Mouse (Mus musculus): ENCODE data around the gene B230219D22Rik. TPM values are rescaled to one million over a fixed set of nuclear protein-coding genes. Genes with fewer than 3 reads are reported as not detected.

Gene B230219D22Rik
- polyA plus RNA-seq, 1 experiment from 2014 or later: 82.9 TPM

DNA sequence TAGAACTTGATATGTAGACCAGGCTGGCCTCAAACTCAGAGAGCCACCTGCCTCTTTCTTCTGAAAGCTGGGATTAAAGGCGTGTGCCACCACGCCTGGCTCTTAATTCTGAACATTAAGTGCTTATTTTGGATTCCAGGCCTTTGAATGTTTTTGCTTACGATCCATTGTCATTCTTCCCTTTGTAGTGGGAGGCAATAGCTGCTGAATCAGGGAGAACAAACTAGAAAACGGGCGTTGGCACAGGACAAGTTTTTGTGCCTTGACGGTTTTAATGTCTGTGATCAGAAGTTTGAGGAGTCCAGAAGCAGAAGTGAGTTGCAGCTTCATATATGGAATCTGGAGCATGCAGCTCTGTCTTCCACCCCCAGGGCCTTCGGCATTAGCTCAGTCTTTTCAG is 37.8 kb downstream of the B230219D22Rik start:
- Histone ChIP-seq H3K9ac (no peak overlapping the region), H3K9me3 (no peaks in the 10 kb centered on the region), H3K4me2 (no peak overlapping the region), H3K27ac (no peak overlapping the region), H3K27me3 (replicated peaks) (no peaks in the 10 kb centered on the region), H3K36me3 (replicated peaks) (peaks cover 5% of the 10 kb centered on the region), H3K4me3 (no peak overlapping the region), H3K4me1 (0 out of 2 replicates have a peak, but pooled peaks cover 3% of the 10 kb centered on the region)
- ATAC-seq (replicated peaks): no peak
- 85% methylated on average over 7 of the region's 7 CpGs for WGBS

DNA sequence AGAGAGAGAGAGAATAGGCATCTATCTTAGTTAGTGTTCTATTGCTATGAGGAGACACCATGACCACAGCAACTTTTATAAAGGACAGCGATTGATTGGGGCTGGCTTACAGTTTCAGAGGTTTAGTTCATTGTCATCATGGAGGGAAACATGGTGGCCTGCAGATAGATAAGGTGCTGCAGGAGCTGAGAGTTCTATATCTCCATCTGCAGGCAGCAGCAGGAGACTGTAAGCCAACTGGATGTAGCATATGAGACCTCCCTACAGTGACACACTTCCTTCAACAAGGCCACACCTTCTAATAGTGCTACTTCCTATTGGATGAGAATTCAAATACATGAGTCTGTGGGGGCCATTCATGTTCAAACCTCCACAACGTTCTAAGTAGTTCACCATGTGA is 39.2 kb downstream of the B230219D22Rik start:
- no peak for ATAC-seq (replicated peaks)
- H3K27ac ChIP-seq: no peak overlapping the region
- no peaks in the 10 kb centered on the region for H3K36me3 ChIP-seq (replicated peaks)
- H3K27me3 ChIP-seq (replicated peaks): no peaks in the 10 kb centered on the region
- H3K9me3 ChIP-seq: no peaks in the 10 kb centered on the region
- no peak overlapping the region for H3K4me2 ChIP-seq
- H3K4me1 ChIP-seq: 0 out of 2 replicates have a peak, but pooled peaks cover 3% of the 10 kb centered on the region
- WGBS: 87% methylated on average over 2 of the region's 2 CpGs
- H3K4me3 ChIP-seq: no peak overlapping the region
- no peak overlapping the region for H3K9ac ChIP-seq

- Histone ChIP-seq H3K27me3 (replicated peaks) (no peaks in the 10 kb centered on the region), H3K4me2 (no peak overlapping the region), H3K4me3 (no peak overlapping the region), H3K27ac (no peak overlapping the region), H3K9me3 (no peaks in the 10 kb centered on the region), H3K36me3 (replicated peaks) (no peaks in the 10 kb centered on the region), H3K9ac (no peak overlapping the region), H3K4me1 (no peaks in the 10 kb centered on the region)
- 86% methylated on average over 22 of the region's 22 CpGs for WGBS
- no peak for ATAC-seq (replicated peaks)
Measured at GRCm38 (mm10) chr13:55733628-55734502, 40.9 kb downstream of the B230219D22Rik start.

DNA sequence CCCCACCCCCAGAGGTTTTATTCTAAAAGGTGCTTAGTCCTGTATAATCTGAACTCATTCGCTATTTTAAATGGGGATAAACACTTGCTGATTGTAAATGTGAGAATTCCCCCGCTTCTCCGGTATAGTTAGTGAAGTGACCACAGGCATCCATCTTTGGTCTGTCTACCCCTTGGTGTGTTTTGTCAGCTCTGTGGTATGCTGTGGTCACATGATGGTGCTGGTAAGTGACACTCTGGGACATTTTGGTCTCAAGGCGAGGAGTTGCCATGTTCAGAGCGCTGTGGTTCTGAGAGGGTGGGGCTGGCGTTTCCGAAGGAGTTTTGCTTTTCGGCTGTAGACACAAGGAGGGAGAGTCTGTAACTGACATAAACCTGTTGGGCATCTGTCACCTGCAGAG is 45.0 kb downstream of the B230219D22Rik start:
- Histone ChIP-seq H3K9ac (no peak overlapping the region), H3K4me1 (no peaks in the 10 kb centered on the region), H3K27me3 (replicated peaks) (no peaks in the 10 kb centered on the region), H3K36me3 (replicated peaks) (no peaks in the 10 kb centered on the region), H3K27ac (no peak overlapping the region), H3K9me3 (no peaks in the 10 kb centered on the region), H3K4me2 (no peak overlapping the region), H3K4me3 (no peak overlapping the region)
- no peak for ATAC-seq (replicated peaks)
- WGBS: 91% methylated on average over 8 of the region's 8 CpGs

- no peaks in the 10 kb centered on the region for H3K4me1 ChIP-seq
- no peaks in the 10 kb centered on the region for H3K9me3 ChIP-seq
- no peak overlapping the region for H3K4me3 ChIP-seq
- no peak overlapping the region for H3K9ac ChIP-seq
- ATAC-seq (replicated peaks): no peak
- H3K27ac ChIP-seq: no peak overlapping the region
- H3K27me3 ChIP-seq (replicated peaks): no peaks in the 10 kb centered on the region
- H3K36me3 ChIP-seq (replicated peaks): no peaks in the 10 kb centered on the region
- no peak overlapping the region for H3K4me2 ChIP-seq
- WGBS: 72% methylated on average over 8 of the region's 8 CpGs
Measured at GRCm38 (mm10) chr13:55742306-55742705, 49.4 kb downstream of the B230219D22Rik start.

Other genes starting within 250 kb of the B230219D22Rik start
- gene Grk6, start 248.1 kb upstream of the B230219D22Rik start, polyA plus RNA-seq (2015; fragmentation: Nextera tagmentation; extraction: Ambion mirVana): 40.8 and 41.4 TPM in 2 replicates
- gene Prr7, start 228.9 kb upstream of the B230219D22Rik start, polyA plus RNA-seq (2015; fragmentation: Nextera tagmentation; extraction: Ambion mirVana): 5.5 and 5.7 TPM in 2 replicates
- gene Dbn1, start 205.0 kb upstream of the B230219D22Rik start, polyA plus RNA-seq (2015; fragmentation: Nextera tagmentation; extraction: Ambion mirVana): 622 and 645 TPM in 2 replicates
- 167 and 171 TPM in 2 replicates for gene Pdlim7, start 179.4 kb upstream of the B230219D22Rik start, polyA plus RNA-seq (2015; fragmentation: Nextera tagmentation; extraction: Ambion mirVana)
- 5.6 and 6.4 TPM in 2 replicates for gene Dok3, start 163.8 kb upstream of the B230219D22Rik start, polyA plus RNA-seq (2015; fragmentation: Nextera tagmentation; extraction: Ambion mirVana)
- gene Ddx41, start 156.5 kb upstream of the B230219D22Rik start, polyA plus RNA-seq (2015; fragmentation: Nextera tagmentation; extraction: Ambion mirVana): 61.2 and 63.6 TPM in 2 replicates
- 62.9 and 65.2 TPM in 2 replicates for gene Fam193b, start 122.0 kb upstream of the B230219D22Rik start, polyA plus RNA-seq (2015; fragmentation: Nextera tagmentation; extraction: Ambion mirVana)
- 93.5 and 93.8 TPM in 2 replicates for gene Tmed9, start 119.4 kb upstream of the B230219D22Rik start, polyA plus RNA-seq (2015; fragmentation: Nextera tagmentation; extraction: Ambion mirVana)
- gene B4galt7, start 93.2 kb upstream of the B230219D22Rik start, polyA plus RNA-seq (2015; fragmentation: Nextera tagmentation; extraction: Ambion mirVana): 48.6 and 51.4 TPM in 2 replicates
- gene Caml, start 70.1 kb upstream of the B230219D22Rik start, polyA plus RNA-seq (2015; fragmentation: Nextera tagmentation; extraction: Ambion mirVana): 94.4 and 103 TPM in 2 replicates
- 26.0 and 27.2 TPM in 2 replicates for gene Ddx46, start 58.1 kb upstream of the B230219D22Rik start, polyA plus RNA-seq (2015; fragmentation: Nextera tagmentation; extraction: Ambion mirVana)
- 138 and 141 TPM in 2 replicates for gene Txndc15, start 21.5 kb downstream of the B230219D22Rik start, polyA plus RNA-seq (2015; fragmentation: Nextera tagmentation; extraction: Ambion mirVana)
- 17.3 and 17.4 TPM in 2 replicates for gene Pcbd2, start 34.2 kb downstream of the B230219D22Rik start, polyA plus RNA-seq (2015; fragmentation: Nextera tagmentation; extraction: Ambion mirVana)
- 0.13 and 0.17 TPM in 2 replicates for gene Catsper3, start 91.4 kb downstream of the B230219D22Rik start, polyA plus RNA-seq (2015; fragmentation: Nextera tagmentation; extraction: Ambion mirVana)
- 2.9 and 3.7 TPM in 2 replicates for gene Pitx1, start 143.1 kb downstream of the B230219D22Rik start, polyA plus RNA-seq (2015; fragmentation: Nextera tagmentation; extraction: Ambion mirVana)

All from midbrain, embryonic 15.5 days (tissue).